Mouse (Mus musculus) right cerebral cortex, postnatal 4 days (tissue): ENCODE measurements around the gene Gpr35.

Source experiments
- DNase-seq: peaks from one replicate; pipeline ENCODE4 v3.0.0-alpha.2; 2022

Gpr35 gene

GRCm38 (mm10) chr1:92950607-92951006 is at the start of gene Gpr35:
Gene Gpr35, plus strand, starts transcription at chr1:92950865.
- no peak for DNase-seq

GRCm38 (mm10) chr1:92902786-92903185 is 47.9 kb upstream of the Gpr35 start, which contains the start of gene Ankmy1:
Gene Ankmy1, minus strand, starts transcription at chr1:92902906.
- DNase-seq = peak; percentile 68

- no peak for DNase-seq
These were observed 47.0 kb upstream of the Gpr35 start for GRCm38 (mm10) chr1:92903627-92904026.

- no peak for DNase-seq
These were observed 44.9 kb upstream of the Gpr35 start for GRCm38 (mm10) chr1:92905703-92906310.

GRCm38 (mm10) chr1:92906779-92907631 is 43.7 kb upstream of the Gpr35 start, which contains the start of gene Dusp28:
Gene Dusp28, plus strand, starts transcription at chr1:92906981.
- peak; percentile 81 for DNase-seq

- no peak for DNase-seq
These were observed 42.9 kb upstream of the Gpr35 start for GRCm38 (mm10) chr1:92907632-92908360.

DNA sequence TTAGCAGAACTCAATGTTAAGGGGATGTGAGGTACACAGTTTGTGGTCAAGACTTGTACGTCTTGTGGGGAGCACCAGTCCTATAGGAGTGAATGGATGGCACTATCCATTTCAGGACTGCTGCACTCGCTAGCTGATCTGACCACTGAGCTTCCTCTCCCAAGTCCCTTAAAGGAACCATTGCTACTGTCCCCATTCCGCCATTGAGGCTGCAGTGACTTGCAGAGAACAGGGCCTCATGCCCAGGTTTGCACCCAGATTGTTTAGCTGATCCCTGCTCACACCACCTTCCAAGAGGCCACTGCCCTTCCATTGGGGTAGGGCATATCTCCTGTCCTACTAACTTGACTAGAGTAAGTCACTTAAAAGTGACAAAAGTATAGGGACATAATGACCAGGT is 42.0 kb upstream of the Gpr35 start:
- no peak for DNase-seq

DNA sequence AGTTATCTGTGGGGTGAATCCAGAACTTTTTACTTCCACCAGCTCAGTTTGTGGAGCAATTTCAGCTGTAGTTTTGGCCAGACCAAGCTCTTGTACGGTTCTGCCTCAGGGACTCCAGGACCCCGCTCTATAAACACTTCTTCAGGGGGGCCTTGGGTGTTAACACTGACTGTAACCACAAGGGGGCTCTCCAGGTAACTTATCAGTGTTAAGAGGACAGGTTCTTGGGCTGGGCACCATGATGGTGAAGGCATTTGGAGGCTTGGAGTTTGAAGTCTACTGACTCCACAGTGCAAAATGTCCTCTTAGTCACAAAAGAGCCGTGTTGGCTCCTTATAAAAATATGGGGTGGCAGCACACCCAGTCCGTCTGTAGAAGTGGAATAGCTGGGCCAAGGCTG is 41.6 kb upstream of the Gpr35 start:
- no peak for DNase-seq

DNA sequence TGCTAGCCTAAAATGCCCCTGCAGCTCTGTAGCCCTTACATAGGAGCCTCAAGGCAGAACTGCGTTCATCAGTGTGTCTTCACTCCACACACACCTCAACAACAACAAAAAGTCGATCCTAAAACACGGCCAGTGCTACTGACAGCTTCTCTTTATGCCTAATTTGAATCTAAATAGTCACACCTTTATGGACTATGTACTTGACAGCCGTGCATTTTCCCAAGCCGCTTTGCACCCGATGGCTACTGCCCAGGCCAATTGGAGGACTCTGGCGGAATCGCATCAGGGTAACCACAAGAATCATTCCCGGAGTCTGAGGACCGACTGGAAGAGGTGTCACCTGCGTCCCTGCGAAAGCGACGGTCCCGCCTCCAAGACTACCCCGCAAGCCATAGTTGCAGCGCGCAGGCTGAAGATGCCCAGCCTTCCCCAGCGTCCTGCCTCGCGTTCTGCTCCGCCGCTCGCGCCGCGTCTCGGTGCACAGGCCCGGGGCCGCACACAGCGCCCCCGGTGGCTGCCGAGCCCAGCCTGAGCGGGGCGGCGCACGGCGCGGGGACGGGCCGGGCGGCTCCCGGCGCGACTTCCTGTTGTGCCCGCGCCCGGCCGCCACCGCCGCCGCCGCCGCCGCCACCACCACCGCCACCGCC is 40.3 kb upstream of the Gpr35 start, which contains the start of gene Rnpepl1:
Rnpepl1 (plus strand) TSS at position 545 of the 647 bp plus-strand sequence.
- peak; percentile 75 for DNase-seq

DNA sequence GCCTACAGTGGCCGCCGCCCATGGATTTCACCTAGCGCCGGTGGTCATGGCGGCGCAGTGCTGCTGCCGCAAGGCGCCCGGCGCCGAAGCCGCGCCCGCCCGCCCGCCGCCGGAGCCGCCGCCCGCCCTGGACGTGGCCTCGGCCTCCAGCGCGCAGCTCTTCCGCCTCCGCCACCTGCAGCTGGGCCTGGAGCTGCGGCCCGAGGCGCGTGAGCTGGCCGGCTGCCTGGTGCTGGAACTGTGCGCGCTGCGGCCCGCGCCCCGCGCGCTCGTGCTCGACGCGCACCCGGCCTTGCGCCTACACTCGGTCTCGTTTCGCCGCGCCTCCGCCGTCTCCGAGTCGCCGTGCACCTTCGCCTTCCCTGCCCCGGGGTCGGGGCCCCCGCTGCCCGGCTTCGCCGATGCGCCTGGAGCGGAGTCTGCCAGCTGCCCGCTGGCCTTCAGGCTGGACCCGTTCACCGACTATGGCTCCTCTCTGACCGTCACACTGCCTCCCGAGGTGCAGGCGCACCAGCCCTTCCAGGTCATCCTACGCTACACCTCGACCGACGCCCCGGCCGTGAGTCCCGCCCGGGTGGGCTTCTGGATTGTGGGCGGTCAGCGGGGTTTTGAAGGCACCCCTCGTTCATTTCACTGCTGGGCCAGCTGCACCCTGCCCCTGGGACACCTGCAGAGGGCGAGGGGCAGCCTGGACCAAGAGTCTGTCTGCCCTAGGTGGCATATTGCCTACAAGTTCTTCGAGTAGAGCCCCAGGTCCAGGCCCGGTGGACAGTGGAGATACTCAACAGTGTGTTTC is 39.5 kb upstream of the Gpr35 start:
- peak; percentile 79 for DNase-seq

DNA sequence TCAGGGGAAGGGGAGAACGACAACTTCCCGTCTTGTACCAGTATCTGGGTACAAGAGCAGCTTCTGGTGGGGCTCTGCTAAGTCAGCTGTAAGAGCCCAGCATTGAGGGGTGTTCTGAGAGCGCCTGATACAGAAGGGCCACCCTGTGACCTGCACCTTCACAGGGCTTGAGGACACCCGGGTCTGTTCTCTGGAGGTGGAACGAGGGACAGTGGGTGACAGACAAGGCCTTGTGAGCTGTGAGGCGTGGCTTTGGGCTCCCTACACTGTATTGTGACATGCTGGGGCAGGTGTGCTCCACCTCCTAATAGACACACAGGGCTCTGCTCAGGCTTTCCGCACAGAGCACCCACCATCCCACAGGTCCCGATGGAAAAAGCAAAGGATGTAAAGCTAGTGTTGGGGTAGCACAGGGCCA is 38.9 kb upstream of the Gpr35 start:
- no peak for DNase-seq

GRCm38 (mm10) chr1:92912286-92912685 is 38.4 kb upstream of the Gpr35 start:
- no peak for DNase-seq

GRCm38 (mm10) chr1:92914239-92914638 is 36.4 kb upstream of the Gpr35 start:
- DNase-seq = no peak

- DNase-seq = no peak
These were observed 35.7 kb upstream of the Gpr35 start for GRCm38 (mm10) chr1:92914993-92915392.

GRCm38 (mm10) chr1:92916725-92917124 is 33.9 kb upstream of the Gpr35 start:
- DNase-seq = no peak

- DNase-seq = no peak
These were observed 31.5 kb upstream of the Gpr35 start for GRCm38 (mm10) chr1:92919151-92919550.

GRCm38 (mm10) chr1:92919775-92920174 is 30.9 kb upstream of the Gpr35 start:
- DNase-seq = no peak

DNA sequence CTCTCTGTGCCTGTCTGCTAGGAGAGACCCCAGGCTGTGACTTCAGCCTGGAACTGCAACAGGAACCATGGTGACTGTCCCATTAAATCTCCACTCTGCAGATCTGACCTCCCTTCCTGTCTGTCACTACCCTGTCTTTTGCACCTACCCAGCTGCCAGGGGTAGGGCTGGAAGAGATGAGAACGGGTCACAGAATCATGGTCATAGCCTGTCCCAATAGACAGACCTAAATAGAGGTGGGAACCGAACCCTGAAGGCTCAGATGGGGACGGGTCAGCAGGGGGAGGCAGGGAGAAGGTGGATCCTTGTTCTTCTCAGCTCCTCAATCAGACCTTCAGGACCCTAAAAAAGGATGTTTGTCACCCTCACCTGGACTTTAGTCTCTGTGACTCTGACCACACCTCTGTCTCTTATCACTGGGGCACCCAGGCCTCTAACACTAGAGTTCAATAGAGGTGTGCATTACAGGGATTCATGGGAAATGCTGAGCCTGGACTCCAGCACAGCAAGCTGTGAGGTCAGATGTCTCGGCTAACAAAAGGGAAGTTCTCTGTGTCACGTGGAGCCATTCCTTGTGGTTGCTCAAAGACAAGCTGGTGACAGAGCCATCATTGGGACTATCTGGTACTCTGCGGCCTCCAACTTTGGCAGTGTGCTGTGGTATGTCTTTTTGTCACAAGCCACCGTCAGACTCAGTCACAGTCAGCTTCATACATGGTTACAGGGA is 30.0 kb upstream of the Gpr35 start:
- no peak for DNase-seq

GRCm38 (mm10) chr1:92921496-92921895 is 29.2 kb upstream of the Gpr35 start:
- no peak for DNase-seq

DNA sequence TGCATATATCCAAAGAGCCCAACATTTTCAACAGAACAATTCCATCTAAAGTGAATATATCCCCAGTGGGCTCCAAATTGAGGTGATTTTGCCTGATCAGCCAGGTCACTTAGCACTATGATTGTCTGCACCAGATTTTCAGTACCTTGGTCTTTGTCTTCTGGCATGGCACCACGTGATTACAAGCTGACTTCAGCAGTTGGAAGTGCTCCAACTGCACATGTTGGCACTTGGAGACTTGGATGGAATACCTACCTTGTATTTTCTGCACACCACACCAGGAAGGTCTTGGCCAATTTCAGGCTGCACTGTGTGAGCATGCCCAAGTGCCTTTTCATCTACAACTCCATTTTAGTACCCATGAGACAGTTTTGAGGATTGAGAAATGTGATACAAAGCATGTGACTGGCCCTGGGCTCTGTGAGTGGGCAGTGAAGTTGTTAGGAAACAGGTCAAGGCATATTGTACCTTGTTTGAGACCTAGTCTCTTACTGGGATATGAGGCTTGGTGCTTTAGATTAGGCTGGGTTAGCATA is 20.4 kb upstream of the Gpr35 start:
- DNase-seq = no peak

- no peak for DNase-seq
These were observed 17.1 kb upstream of the Gpr35 start for GRCm38 (mm10) chr1:92933611-92934010.
